Mouse (Mus musculus) left cerebral cortex, postnatal 36 days (tissue): ENCODE data around the gene Tnfrsf9. TPM values are rescaled to one million over a fixed set of nuclear protein-coding genes. Genes with fewer than 3 reads are reported as not detected.

Source experiments
- DNase-seq, 2 experiments: peaks; one replicate each; pipeline ENCODE4 v3.0.0; 2021 to 2022; ENCODE audit warnings: low spot score in 2 of 2, mixed read lengths in 1 of 2
- intact Hi-C: fragments of 180-260 bp; cut with DNase I; formaldehyde crosslinking; loops from one replicate; pipeline ENCODE4 v1.15.1; 2025
- total RNA-seq, 2 experiments: library from RNA; stranded (reverse); gene quantifications; 2 replicates each; pipeline ENCODE4 v1.2.3; 2021

Tnfrsf9 gene
- total RNA-seq, 2 experiments from 2014 or later, result 0.37 to 0.59 TPM

DNA sequence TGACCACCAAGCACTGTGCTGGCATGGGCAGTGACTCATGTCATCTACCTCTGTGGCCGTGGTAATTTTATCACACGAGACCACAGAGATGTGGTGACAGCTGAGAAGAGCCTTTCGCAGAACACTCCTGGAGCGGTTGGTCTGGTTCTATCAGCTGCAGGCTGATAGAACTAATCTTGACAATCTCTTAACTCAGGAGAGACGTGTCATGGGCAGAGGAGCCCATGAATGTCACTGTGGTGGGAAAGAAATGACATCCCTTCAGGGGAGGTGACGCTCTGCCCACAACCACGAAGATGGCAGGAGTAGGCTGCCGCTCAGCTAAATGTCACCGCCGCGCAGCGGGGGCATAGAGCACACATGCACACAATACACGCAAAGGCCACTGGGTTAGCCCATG, 9.9 kb downstream of the Tnfrsf9 start:
- intact Hi-C loops, result loop anchor here (5.0 kb wide), 1 partner anchor 38 kb away; no protein-coding TSS in a partner anchor
- no peak for DNase-seq

DNA sequence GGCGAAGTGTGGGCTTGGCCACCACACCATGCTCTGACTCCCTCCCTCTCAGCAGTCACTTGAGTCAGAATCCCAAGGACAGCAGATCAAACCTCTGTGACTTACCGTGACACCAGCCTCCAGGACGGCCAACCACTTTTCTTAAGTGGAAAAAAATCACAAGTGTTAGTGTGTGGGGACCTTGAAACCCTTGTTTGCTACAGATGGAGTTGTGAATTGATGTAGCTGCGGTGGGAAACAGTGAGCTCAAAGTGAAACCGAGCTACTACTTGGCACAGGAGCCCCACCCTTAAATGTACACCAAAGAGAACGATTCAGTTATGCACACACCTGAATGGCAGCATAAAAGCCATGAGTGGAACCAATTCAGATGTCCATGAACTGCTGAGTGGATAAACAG, 10.6 kb downstream of the Tnfrsf9 start:
- intact Hi-C loops, result loop anchor here (5.0 kb wide), 1 partner anchor 37 kb away; no protein-coding TSS in a partner anchor
- DNase-seq, result no peak

- intact Hi-C loops, result no loop called here
- no peak for DNase-seq
Observed at GRCm38 (mm10) chr4:150925923-150926322, 11.6 kb downstream of the Tnfrsf9 start.

GRCm38 (mm10) chr4:150926924-150927705, 12.8 kb downstream of the Tnfrsf9 start:
- no peak for DNase-seq
- intact Hi-C loops, result no loop called here

GRCm38 (mm10) chr4:150927789-150928188, 13.4 kb downstream of the Tnfrsf9 start:
- intact Hi-C loops, result no loop called here
- DNase-seq, result no peak

GRCm38 (mm10) chr4:150933503-150933902, 19.1 kb downstream of the Tnfrsf9 start:
- intact Hi-C loops, result no loop called here
- DNase-seq, result no peak

GRCm38 (mm10) chr4:150937293-150938062, 23.1 kb downstream of the Tnfrsf9 start:
- intact Hi-C loops, result no loop called here
- peak; percentile 56 to 60 for DNase-seq

DNA sequence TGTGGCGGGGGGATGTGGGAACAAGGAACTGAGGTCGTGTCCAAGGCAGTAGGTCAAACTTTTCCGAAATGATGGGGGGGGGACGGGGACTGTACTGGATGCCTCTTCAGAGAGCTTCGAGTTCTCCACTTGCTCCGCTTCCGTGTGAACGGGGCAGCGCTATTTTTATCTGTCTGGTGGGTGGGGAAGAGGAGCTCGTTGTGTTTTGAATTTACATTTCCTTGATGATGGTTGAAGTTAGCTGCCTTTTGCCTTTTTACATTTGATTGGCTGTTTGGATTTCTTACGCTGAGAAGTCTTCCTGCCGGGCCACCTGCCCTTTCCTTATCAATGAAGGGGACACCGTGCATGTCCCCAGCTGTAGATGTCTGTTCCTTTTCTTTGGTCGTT, 23.7 kb downstream of the Tnfrsf9 start:
- peak in 1 of 2 experiments; percentile 26 for DNase-seq

DNA sequence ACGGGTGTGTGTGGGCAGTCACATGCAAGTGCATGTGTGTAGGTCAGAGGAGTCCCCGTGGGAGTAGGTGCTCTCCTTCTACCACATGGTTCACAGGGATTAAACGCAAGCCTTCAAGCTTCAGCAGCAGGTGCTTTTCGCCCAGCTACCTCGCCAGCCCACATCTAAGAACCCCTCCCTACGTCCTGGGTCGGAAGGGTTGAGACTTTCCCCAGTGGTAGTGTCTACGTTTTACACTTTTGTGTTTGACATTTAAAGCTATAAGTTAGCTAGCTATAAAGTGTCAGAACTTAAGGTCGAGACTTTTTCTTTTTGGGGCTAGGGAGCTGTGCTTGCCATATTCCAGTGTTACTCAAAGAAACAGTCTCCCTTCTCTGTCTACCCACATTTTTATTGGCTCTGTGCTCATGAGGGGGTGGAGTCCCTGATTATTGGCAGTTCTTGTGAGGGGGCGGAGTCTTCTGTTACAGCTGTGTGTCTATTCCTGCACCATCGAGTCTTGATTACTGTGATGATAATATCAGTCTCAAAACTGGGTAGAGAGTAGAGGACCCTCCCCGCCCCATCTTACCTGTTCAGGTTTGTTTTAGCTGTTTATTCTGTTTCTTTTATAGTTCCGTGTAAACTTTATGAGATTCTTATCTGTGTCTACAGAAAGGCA, 25.8 kb downstream of the Tnfrsf9 start:
- no peak for DNase-seq
- intact Hi-C loops, result no loop called here

More for the DNA sequence above, 23.7 kb downstream of the Tnfrsf9 start:
- intact Hi-C loops, result no loop called here

DNA sequence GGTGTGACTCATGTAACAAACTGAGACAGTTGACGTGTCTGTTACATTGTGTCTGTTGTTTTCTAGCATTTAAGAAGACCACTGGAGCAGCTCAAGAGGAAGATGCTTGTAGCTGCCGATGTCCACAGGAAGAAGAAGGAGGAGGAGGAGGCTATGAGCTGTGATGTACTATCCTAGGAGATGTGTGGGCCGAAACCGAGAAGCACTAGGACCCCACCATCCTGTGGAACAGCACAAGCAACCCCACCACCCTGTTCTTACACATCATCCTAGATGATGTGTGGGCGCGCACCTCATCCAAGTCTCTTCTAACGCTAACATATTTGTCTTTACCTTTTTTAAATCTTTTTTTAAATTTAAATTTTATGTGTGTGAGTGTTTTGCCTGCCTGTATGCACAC, 30.3 kb downstream of the Tnfrsf9 start:
- intact Hi-C loops, result no loop called here

GRCm38 (mm10) chr4:150950972-150951371, 36.6 kb downstream of the Tnfrsf9 start:
- intact Hi-C loops, result no loop called here
- DNase-seq, result no peak

More for the DNA sequence above, 30.3 kb downstream of the Tnfrsf9 start:
- DNase-seq, result peak in 1 of 2 experiments; percentile 23

- no peak for DNase-seq
- intact Hi-C loops, result no loop called here
Observed at GRCm38 (mm10) chr4:150956369-150957105, 42.2 kb downstream of the Tnfrsf9 start.

DNA sequence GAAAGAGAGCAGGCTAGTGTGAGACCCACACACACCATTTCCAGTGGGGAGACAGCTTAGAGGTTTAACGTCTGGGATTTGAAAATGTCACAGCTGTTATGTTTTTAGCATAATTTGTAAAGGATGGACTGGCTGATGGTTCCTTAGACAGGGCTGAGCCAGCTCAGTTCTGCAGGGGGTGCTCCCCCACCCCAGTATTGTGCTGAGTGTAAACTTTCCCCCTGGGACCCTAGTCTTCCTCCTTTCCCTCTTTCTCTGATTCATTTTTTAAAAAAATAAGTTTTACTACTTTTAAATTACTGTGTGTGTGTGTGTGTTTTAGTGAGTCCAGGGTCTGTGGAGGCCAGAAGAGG, 42.7 kb downstream of the Tnfrsf9 start:
- intact Hi-C loops, result no loop called here
- no peak for DNase-seq

DNA sequence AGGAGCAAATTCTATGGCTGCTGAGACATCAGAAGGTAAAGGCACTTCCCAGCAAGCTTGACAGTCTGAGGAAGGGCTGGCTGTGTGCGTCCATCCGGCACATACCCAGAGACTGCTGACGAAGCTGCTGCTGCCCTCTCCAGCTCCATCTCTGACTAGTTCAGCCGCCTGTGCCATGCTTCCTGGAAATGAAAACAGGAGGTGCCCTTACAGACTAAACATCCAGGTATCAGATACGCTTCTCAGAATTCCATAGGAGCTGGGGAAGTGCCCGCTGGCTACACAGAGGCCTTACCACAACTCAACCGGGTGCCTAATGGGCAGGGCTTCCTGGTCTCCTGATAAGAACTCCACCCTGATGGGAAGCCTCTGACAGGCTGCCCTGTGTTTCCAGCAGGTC, 44.2 kb downstream of the Tnfrsf9 start:
- intact Hi-C loops, result no loop called here
- DNase-seq, result no peak

DNA sequence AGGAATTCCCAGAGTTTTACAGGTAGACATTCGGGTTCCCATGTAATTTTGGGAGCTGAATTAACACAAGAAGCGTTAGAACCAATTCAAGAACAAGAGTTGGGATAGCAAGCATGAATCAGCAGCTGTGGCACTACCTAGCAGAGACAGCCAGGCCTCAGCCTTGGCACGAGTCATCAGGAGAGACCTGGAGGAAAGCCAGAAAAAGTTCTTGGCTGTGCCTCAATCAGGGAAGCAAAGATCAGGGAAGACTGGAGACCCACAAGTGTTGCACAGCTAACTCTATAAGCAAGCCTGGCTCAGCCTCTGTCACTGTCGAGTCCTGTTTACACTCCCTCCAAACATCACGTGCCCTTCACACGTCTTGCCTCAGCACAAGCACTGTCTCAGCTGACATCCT, 47.9 kb downstream of the Tnfrsf9 start:
- no peak for DNase-seq
- intact Hi-C loops, result loop anchor here (5.0 kb wide), 1 partner anchor 40 kb away; no protein-coding TSS in a partner anchor

DNA sequence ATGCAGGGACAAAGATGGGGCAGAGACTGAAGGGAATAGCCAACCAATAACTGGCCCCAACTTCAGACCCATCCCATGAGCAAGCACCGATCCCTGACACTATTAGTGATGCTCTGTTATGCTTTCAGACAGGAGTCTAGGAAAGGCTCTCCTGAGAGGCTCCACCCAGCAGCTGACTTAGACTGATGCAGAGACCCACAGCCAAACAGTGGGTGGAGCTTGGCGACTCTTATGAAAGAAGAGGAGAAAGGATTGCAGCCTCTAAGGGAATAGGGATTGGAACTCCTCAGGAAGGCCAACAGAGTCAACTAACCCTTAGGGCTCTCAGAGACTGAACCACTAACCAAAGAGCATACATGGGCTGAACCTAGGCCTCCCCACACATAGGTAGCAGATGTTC, 49.3 kb downstream of the Tnfrsf9 start:
- intact Hi-C loops, result loop anchor here (5.0 kb wide), 1 partner anchor 41 kb away; no protein-coding TSS in a partner anchor
- no peak for DNase-seq

DNA sequence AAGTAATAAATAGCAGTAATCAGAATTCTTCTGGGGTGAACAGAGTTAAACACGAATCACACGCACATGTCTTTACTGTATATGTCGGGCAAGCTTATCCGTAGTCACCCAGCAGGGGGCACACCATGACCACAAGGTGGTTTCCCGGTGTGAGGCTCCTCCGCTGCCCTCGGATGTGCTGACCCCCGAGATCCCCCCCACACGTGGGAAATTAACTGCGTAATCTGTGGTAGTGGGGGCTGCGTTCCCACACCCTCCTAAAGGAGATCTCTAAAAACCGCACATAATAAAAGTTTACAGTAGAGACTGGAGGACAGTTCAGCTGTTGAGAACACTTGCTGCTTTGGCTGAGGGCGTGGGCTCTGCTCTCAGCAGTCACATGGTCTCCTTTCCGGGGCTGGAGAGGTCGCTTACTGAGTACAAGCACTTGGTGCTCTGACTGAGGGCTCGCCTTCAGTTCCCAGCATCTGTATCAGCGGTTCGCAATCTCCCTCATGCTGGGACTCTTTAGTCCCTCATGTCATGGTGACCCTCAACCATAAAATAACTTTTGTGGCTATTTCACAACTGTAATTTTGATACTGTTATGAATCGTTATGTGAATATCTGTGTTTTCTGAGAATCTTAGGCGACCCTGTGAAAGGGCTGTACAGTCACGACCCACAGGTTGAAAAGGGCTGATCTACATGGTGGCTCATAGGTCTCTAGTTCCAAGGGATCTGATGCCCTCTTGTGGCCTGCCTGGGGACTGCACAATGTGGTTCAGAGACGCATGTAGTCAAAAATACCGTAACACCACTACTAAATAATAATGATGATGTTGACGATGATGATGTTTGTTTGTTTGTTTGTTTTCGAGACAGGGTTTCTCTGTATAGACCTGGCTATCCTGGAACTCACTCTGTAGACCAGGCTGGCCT, 50.5 kb downstream of the Tnfrsf9 start:
- peak; percentile 70 to 78 for DNase-seq
- intact Hi-C loops, result loop anchor here (5.0 kb wide), 1 partner anchor 43 kb away; no protein-coding TSS in a partner anchor

DNA sequence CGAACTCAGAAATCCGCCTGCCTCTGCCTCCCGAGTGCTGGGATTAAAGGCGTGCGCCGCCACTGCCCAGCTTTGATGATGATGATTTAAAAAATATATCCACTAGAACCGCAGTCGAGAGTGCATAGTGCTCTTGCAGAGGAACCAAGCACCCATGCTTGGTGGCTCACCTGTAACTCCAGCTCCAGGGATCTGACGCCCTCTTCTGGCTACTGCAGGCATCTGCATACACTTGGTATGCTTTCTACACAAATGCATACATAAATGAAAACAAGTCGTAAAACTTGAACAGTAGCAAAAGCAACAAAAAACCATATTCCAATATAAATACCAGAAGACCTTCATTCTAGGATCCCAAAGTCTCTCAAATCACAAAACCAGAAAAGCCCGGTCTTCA, 51.2 kb downstream of the Tnfrsf9 start:
- DNase-seq, result no peak
- intact Hi-C loops, result no loop called here
